Mouse (Mus musculus): ENCODE measurements around the gene Sept9.

Gene Sept9

GRCm38 (mm10) chr11:117394230-117395137 lies 195.0 kb downstream of the Sept9 start:
- DNase-seq (ENCODE audit: extremely low read depth, insufficient read length, low spot score), result no peak

GRCm38 (mm10) chr11:117395228-117395627 lies 195.8 kb downstream of the Sept9 start:
- DNase-seq (ENCODE audit: extremely low read depth, insufficient read length, low spot score), result no peak

GRCm38 (mm10) chr11:117396929-117397328 lies 197.5 kb downstream of the Sept9 start:
- DNase-seq (ENCODE audit: extremely low read depth, insufficient read length, low spot score), result no peak

- DNase-seq (ENCODE audit: extremely low read depth, insufficient read length, low spot score), result no peak
These were observed 198.3 kb downstream of the Sept9 start for GRCm38 (mm10) chr11:117397755-117398154.

GRCm38 (mm10) chr11:117398191-117398590 lies 198.7 kb downstream of the Sept9 start:
- no peak for DNase-seq (ENCODE audit: extremely low read depth, insufficient read length, low spot score)

- DNase-seq (ENCODE audit: extremely low read depth, insufficient read length, low spot score), result no peak
These were observed 202.3 kb downstream of the Sept9 start for GRCm38 (mm10) chr11:117401583-117402367.

GRCm38 (mm10) chr11:117402550-117402949 lies 203.1 kb downstream of the Sept9 start:
- no peak for DNase-seq (ENCODE audit: extremely low read depth, insufficient read length, low spot score)

- no peak for DNase-seq (ENCODE audit: extremely low read depth, insufficient read length, low spot score)
These were observed 203.6 kb downstream of the Sept9 start for GRCm38 (mm10) chr11:117403073-117403472.

GRCm38 (mm10) chr11:117403781-117404180 lies 204.3 kb downstream of the Sept9 start:
- no peak for DNase-seq (ENCODE audit: extremely low read depth, insufficient read length, low spot score)

- no peak for DNase-seq (ENCODE audit: extremely low read depth, insufficient read length, low spot score)
These were observed 207.2 kb downstream of the Sept9 start for GRCm38 (mm10) chr11:117406711-117407110.

GRCm38 (mm10) chr11:117407196-117407595 lies 207.7 kb downstream of the Sept9 start:
- no peak for DNase-seq (ENCODE audit: extremely low read depth, insufficient read length, low spot score)

- no peak for DNase-seq (ENCODE audit: extremely low read depth, insufficient read length, low spot score)
These were observed 208.4 kb downstream of the Sept9 start for GRCm38 (mm10) chr11:117407651-117408441.

- no peak for DNase-seq (ENCODE audit: extremely low read depth, insufficient read length, low spot score)
These were observed 209.1 kb downstream of the Sept9 start for GRCm38 (mm10) chr11:117408442-117409031.

GRCm38 (mm10) chr11:117409331-117409730 lies 209.9 kb downstream of the Sept9 start:
- DNase-seq (ENCODE audit: extremely low read depth, insufficient read length, low spot score), result no peak

GRCm38 (mm10) chr11:117410059-117410458 lies 210.6 kb downstream of the Sept9 start:
- DNase-seq (ENCODE audit: extremely low read depth, insufficient read length, low spot score), result no peak

GRCm38 (mm10) chr11:117411663-117412062 lies 212.2 kb downstream of the Sept9 start:
- DNase-seq (ENCODE audit: extremely low read depth, insufficient read length, low spot score), result no peak
